Mouse (Mus musculus) stomach, postnatal 0 days (tissue): Measurements from ENCODE around the gene Krtap10-10. TPM values are rescaled to one million over a fixed set of nuclear protein-coding genes. Genes with fewer than 3 reads are reported as not detected.
A peak's percentile ranks its signal among the peaks of the same experiment; 100 is the strongest.

ENCODE experiments used
- ATAC-seq: fragments of 200-750 bp; cut with Nextera tagmentation; 2 replicates; pipeline ENCODE4 v1.8.0; 2017; ENCODE audit not compliant: low FRiP score, low TSS enrichment
- DNase-seq: peaks from one replicate; pipeline ENCODE4 v3.0.0-alpha.2; 2016; ENCODE audit warnings: low spot score
- H3K27ac ChIP-seq: fragments of 300-500 bp; sonication (generic); replicated peaks from 2 replicates; pipeline ENCODE4 v1.5.1; 2014; ENCODE audit warnings: mild to moderate bottlenecking, control low read depth
- H3K27me3 ChIP-seq: fragments of 300-500 bp; sonication (generic); 2 replicates; pipeline ENCODE4 v1.6.1; 2014; ENCODE audit warnings: low read length; ENCODE audit not compliant: control insufficient read depth, insufficient read depth
- H3K36me3 ChIP-seq: fragments of 300-500 bp; sonication (generic); 2 replicates; pipeline ENCODE4 v1.6.1; 2014; ENCODE audit warnings: low read length, mixed read lengths; ENCODE audit not compliant: control insufficient read depth, insufficient read depth
- H3K4me1 ChIP-seq: fragments of 300-500 bp; sonication (generic); replicated peaks from 2 replicates; pipeline ENCODE4 v1.6.1; 2014; ENCODE audit warnings: antibody characterized with exemption; ENCODE audit not compliant: control insufficient read depth, insufficient read depth
- H3K4me2 ChIP-seq: fragments of 300-500 bp; sonication (generic); replicated peaks from 2 replicates; pipeline ENCODE4 v1.6.1; 2014; ENCODE audit warnings: low read depth, mild to moderate bottlenecking, control low read depth, moderate library complexity
- H3K4me3 ChIP-seq: fragments of 300-500 bp; sonication (generic); 2 replicates; pipeline ENCODE4 v1.5.1; 2014; ENCODE audit warnings: low read depth, low read length, control low read depth
- H3K9ac ChIP-seq: fragments of 300-500 bp; sonication (generic); 2 replicates; pipeline ENCODE4 v1.6.1; 2014; ENCODE audit warnings: mild to moderate bottlenecking, low read length, control low read depth, mixed read lengths
- H3K9me3 ChIP-seq: fragments of 300-500 bp; sonication (generic); 2 replicates; pipeline ENCODE4 v1.6.1; 2016; ENCODE audit warnings: low read length; ENCODE audit not compliant: control insufficient read depth
- CTCF ChIP-seq: IDR thresholded peaks from 2 replicates; pipeline ENCODE4 v1.5.1; 2016; ENCODE audit warnings: antibody characterized with exemption, low read depth, mild to moderate bottlenecking, moderate library complexity
- EP300 ChIP-seq: optimal IDR thresholded peaks from 2 replicates; pipeline ENCODE3; 2016; ENCODE audit warnings: antibody characterized with exemption
- whole genome bisulfite sequencing: fragments of 180-500 bp; shearing (Covaris S2); extraction: QIAGEN DNeasy Blood & Tissue Kit; methylation state at CpG from one replicate; pipeline ENCODE4 v1.1.7; 2014; 5-methylcytosine and 5-hydroxymethylcytosine counted together
- polyA plus RNA-seq: library from polyadenylated mRNA; unstranded; fragments of >200 nt; fragmentation: Nextera tagmentation; extraction: Ambion mirVana; gene quantifications from 2 replicates; pipeline ENCODE4 v1.2.1, GENCODE M21; 2015

The Krtap10-10 gene
- polyA plus RNA-seq, 1 experiment from 2014 or later: not detected

DNA sequence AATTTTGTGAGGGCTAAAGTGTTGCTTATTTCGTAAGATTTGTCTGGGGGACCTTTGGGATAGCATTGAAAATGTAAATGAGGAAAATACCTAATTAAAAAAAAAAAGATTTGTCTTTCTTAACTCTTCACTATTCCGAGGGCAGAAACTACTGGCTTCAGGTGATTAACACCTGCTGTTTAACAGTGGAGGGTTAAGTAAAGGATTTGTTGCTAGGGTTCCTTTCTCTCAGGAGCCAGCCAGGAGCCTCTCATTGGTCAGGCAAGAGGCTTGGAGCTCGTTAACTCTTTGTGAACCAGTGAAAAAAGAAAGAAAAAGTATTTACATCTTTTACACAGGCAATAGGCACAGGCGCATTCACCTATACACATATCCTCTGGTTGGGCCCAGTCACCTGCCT is 16.5 kb upstream of the Krtap10-10 start:
- DNase-seq (no peak), ATAC-seq (no peak)
- H3K9ac ChIP-seq: no peak overlapping the region
- H3K4me3 ChIP-seq: no peak overlapping the region
- H3K27ac ChIP-seq: no peak overlapping the region
- TF ChIP-seq CTCF: no peak
- TF ChIP-seq EP300: no peak
- no peaks in the 10 kb centered on the region for H3K36me3 ChIP-seq
- no peaks in the 10 kb centered on the region for H3K4me1 ChIP-seq
- H3K9me3 ChIP-seq: no peaks in the 10 kb centered on the region
- 42% methylated on average over 4 of the region's 4 CpGs for WGBS
- H3K27me3 ChIP-seq: no peaks in the 10 kb centered on the region
- no peak overlapping the region for H3K4me2 ChIP-seq

GRCm38 (mm10) chr10:77826951-77827350 is 8.8 kb upstream of the Krtap10-10 start, which contains the start of gene Krtap10-4:
Gene Krtap10-4 (minus strand): TSS chr10:77827095.
- 50% methylated on average over 6 of the region's 6 CpGs for WGBS
- Histone ChIP-seq H3K4me1 (no peaks in the 10 kb centered on the region), H3K4me3 (no peak within 1 kb of the TSS), H3K27ac (no peak within 1 kb of the TSS), H3K36me3 (no peaks in the 10 kb centered on the region), H3K9me3 (no peaks in the 10 kb centered on the region), H3K9ac (no peak within 1 kb of the TSS), H3K27me3 (no peaks in the 10 kb centered on the region), H3K4me2 (no peak within 1 kb of the TSS)
- ATAC-seq (peak; percentile 29; the same call in 1 of the 2 replicates), DNase-seq (no peak)
- TF ChIP-seq CTCF (no peak), EP300 (no peak)

DNA sequence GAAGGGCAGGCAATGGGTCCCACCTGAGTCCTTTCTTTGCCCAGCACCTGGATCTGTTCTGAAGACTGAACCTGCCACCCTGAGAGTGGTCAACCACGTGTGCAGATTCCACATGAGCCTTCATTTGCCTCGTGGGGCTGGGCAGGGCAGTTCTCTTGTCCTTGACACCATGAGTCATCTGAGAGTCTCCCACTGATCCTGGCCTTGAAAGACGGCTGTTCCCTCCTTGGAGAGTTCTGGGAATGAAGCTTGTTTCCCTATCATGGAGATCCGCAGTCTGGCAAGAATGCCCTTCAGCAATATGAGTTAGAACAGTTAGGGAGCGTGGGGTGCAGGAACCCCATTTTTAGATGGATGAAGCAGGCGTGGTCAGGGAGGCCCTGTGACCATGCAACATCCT is 3.3 kb downstream of the Krtap10-10 start:
- Histone ChIP-seq H3K27me3 (no peaks in the 10 kb centered on the region), H3K4me2 (no peak overlapping the region), H3K4me3 (no peak overlapping the region), H3K4me1 (no peaks in the 10 kb centered on the region), H3K27ac (no peak overlapping the region), H3K9ac (no peak overlapping the region), H3K36me3 (no peaks in the 10 kb centered on the region), H3K9me3 (no peaks in the 10 kb centered on the region)
- no peak for TF ChIP-seq CTCF
- TF ChIP-seq EP300: no peak
- WGBS: 72% methylated on average over 6 of the region's 6 CpGs
- DNase-seq (no peak), ATAC-seq (no peak)

- TF ChIP-seq EP300: no peak
- TF ChIP-seq CTCF: no peak
- Histone ChIP-seq H3K9ac (no peak within 1 kb of the TSS; the same call in 1 of the 2 replicates), H3K4me3 (no peak within 1 kb of the TSS), H3K27me3 (no peaks in the 10 kb centered on the region), H3K27ac (no peak within 1 kb of the TSS), H3K9me3 (no peaks in the 10 kb centered on the region), H3K4me1 (no peaks in the 10 kb centered on the region), H3K36me3 (no peaks in the 10 kb centered on the region), H3K4me2 (no peak within 1 kb of the TSS)
- ATAC-seq (no peak), DNase-seq (no peak)
- WGBS: 46% methylated on average over 2 of the region's 3 CpGs
Measured at GRCm38 (mm10) chr10:77846503-77846902, 10.8 kb downstream of the Krtap10-10 start, which contains the start of gene Gm36176. Gene Gm36176 (plus strand): TSS chr10:77846803.

DNA sequence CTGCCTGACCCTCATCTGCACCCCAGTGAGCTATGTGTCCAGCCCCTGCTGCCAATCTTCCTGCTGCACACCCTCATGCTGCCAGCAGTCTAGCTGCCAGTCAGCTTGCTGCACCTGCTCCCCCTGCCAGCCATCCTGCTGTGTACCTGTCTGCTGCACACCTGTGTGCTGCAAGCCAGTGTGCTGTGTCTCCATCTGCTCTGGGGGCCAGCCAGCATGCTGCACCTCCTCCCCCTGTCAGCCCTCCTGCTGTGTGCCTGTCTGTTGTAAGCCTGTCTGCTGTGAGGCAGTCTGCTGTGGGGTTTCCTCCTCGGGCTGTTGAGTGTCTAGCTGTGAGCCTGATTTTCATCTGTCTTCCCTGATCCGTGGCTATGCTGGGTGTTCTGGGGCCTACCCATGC is 11.2 kb downstream of the Krtap10-10 start:
- no peak for DNase-seq
- no peak for ATAC-seq
- Histone ChIP-seq H3K27ac (no peak overlapping the region), H3K27me3 (no peaks in the 10 kb centered on the region), H3K36me3 (no peaks in the 10 kb centered on the region), H3K4me2 (no peak overlapping the region), H3K9ac (no peak overlapping the region; the same call in 1 of the 2 replicates), H3K4me3 (no peak overlapping the region), H3K4me1 (no peaks in the 10 kb centered on the region), H3K9me3 (no peaks in the 10 kb centered on the region)
- WGBS: 18% methylated on average over 2 of the region's 2 CpGs
- TF ChIP-seq EP300 (no peak), CTCF (no peak)

DNA sequence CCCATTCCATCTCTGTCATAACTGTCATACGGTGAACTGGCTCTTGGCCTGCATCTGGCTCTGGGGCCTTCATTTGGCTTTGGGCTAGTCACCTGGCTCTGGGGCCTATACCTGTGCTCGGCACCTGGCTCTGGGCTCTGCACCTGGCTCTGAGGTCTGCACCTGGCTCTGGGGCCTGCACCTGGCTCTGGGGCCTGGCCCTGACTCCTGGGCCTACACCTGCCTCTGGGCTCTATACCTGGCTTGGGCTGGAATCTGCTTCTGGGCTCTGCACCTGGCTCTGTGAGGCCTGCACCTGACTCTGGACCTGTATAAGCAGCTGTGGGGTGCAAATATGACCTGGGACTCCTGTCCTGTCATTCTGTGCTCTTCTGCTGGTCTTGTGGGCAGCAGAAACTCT is 11.8 kb downstream of the Krtap10-10 start:
- Histone ChIP-seq H3K9ac (no peak overlapping the region), H3K27ac (no peak overlapping the region), H3K36me3 (no peaks in the 10 kb centered on the region), H3K4me1 (no peaks in the 10 kb centered on the region), H3K27me3 (no peaks in the 10 kb centered on the region), H3K4me2 (no peak overlapping the region), H3K4me3 (no peak overlapping the region), H3K9me3 (no peaks in the 10 kb centered on the region)
- TF ChIP-seq CTCF (no peak), EP300 (no peak)
- ATAC-seq (0 out of 2 replicates have a peak, but pooled peaks have one; percentile 21), DNase-seq (no peak)
- WGBS: 79% methylated on average over 2 of the region's 2 CpGs
